Comparison of ENCODE assay signal across 10 mouse cellular contexts in genomic region chr10:69335611-69336010, GRCm38 (mm10). TPM values are rescaled to one million over a fixed set of nuclear protein-coding genes. Genes with fewer than 3 reads are reported as not detected.
A peak's percentile ranks its signal among the peaks of the same experiment; 100 is the strongest.
DNase-seq lines count a peak whose midpoint lies in the region; ATAC-seq and TF ChIP-seq lines count a peak whose summit lies in the region.
"Had no signal": no experiment of that assay in that cellular context is flagged by ENCODE, and none has a peak within 500 bp of the region (broad histone marks: within the 10 kb centered on the region; RNA-seq: fewer than 3 reads in every experiment).

No protein-coding gene starts in this region.

- H3K27ac ChIP-seq in layer of hippocampus, adult 2 months = peak overlapping the region; percentile 61; the same call in 1 of the 2 replicates
- H3K27ac ChIP-seq in embryonic facial prominence, embryonic 13.5 days = peak overlapping the region; percentile 28; the same call in 1 of the 2 replicates
- H3K27ac ChIP-seq: kidney, embryonic 15.5 days had no signal

- H3K9ac ChIP-seq in embryonic facial prominence, embryonic 13.5 days = no peak overlapping the region
- H3K9ac ChIP-seq: kidney, embryonic 15.5 days; midbrain, embryonic 15.5 days had no signal

- DNase-seq in layer of hippocampus, adult 2 months (ENCODE audit: low spot score in 2 of 2) = no peak
- no peak for DNase-seq in layer of hippocampus, adult 9-11 months
- DNase-seq in ES-CJ7 (ENCODE audit: low read depth, low spot score) = peak; percentile 46
- no peak for DNase-seq in thymus, adult 18-20 months
- no peak for DNase-seq in layer of hippocampus, postnatal 25 days (ENCODE audit: extremely low spot score in 1 of 2, low spot score in 1 of 2)
- DNase-seq: thymus, postnatal 36 days had no signal

- H3K4me3 ChIP-seq in layer of hippocampus, adult 2 months = no peak overlapping the region
- no peak overlapping the region for H3K4me3 ChIP-seq in embryonic facial prominence, embryonic 13.5 days
- no peak overlapping the region for H3K4me3 ChIP-seq in myocyte
- H3K4me3 ChIP-seq: kidney, embryonic 15.5 days; midbrain, embryonic 15.5 days had no signal

- peaks cover under 1% of the 10 kb centered on the region for H3K79me2 ChIP-seq in myocyte (ENCODE audit: control insufficient read depth, insufficient read depth)

- 78% methylated on average over 4 of the region's 4 CpGs for WGBS in embryonic facial prominence, embryonic 13.5 days

- TF ChIP-seq CTCF in layer of hippocampus, adult 2 months (conservative IDR thresholded peaks at IDR 0.05) = no peak

- no peak overlapping the region for H3K4me2 ChIP-seq in embryonic facial prominence, embryonic 13.5 days
- H3K4me2 ChIP-seq in myocyte (ENCODE audit: low read depth) = no peak overlapping the region
- H3K4me2 ChIP-seq: kidney, embryonic 15.5 days; midbrain, embryonic 15.5 days had no signal

- no peaks in the 10 kb centered on the region for H3K27me3 ChIP-seq in embryonic facial prominence, embryonic 13.5 days
- no peaks in the 10 kb centered on the region for H3K27me3 ChIP-seq in myocyte (ENCODE audit: control insufficient read depth, insufficient read depth, insufficient read length)
- H3K27me3 ChIP-seq: kidney, embryonic 15.5 days; midbrain, embryonic 15.5 days had no signal

- ATAC-seq in embryonic facial prominence, embryonic 13.5 days (ENCODE audit: insufficient number of reproducible peaks, insufficient read depth, low FRiP score, low TSS enrichment, low read depth) = no peak
- ATAC-seq: midbrain, embryonic 15.5 days had no signal

- no peak overlapping the region for H3ac ChIP-seq in myocyte (ENCODE audit: control insufficient read depth, insufficient read length)

- H3K9me3 ChIP-seq in embryonic facial prominence, embryonic 13.5 days = no peaks in the 10 kb centered on the region
- H3K9me3 ChIP-seq: kidney, embryonic 15.5 days; midbrain, embryonic 15.5 days had no signal

- peak; percentile 0 for TF ChIP-seq POLR2A in myocyte (IDR thresholded peaks at IDR 0.05; ENCODE audit: insufficient read length, low read depth)

- peaks cover 65% of the 10 kb centered on the region for H3K36me3 ChIP-seq in embryonic facial prominence, embryonic 13.5 days
- peaks cover 28% of the 10 kb centered on the region for H3K36me3 ChIP-seq in myocyte (ENCODE audit: control insufficient read depth, insufficient read depth)
- H3K36me3 ChIP-seq: midbrain, embryonic 15.5 days had no signal

- 0 out of 2 replicates have a peak, but pooled peaks cover 3% of the 10 kb centered on the region for H3K4me1 ChIP-seq in embryonic facial prominence, embryonic 13.5 days
- H3K4me1 ChIP-seq: kidney, embryonic 15.5 days; midbrain, embryonic 15.5 days had no signal

TF ChIP-seq in myocyte, 11 proteins besides CTCF, POLR2A, EP300 and RAD21:
- TF ChIP-seq POLR2AphosphoS2 (IDR thresholded peaks at IDR 0.05; ENCODE audit: insufficient read length, low read depth) (no peak), TCF3 (IDR thresholded peaks at IDR 0.05; ENCODE audit: insufficient read length, low read depth) (no peak), MAX (IDR thresholded peaks at IDR 0.05; ENCODE audit: low read depth) (no peak), MYOD1 (IDR thresholded peaks at IDR 0.05; ENCODE audit: control insufficient read depth in 1 of 3, insufficient read length in 2 of 3, low read depth in 2 of 3) (no peak), CEBPB (IDR thresholded peaks at IDR 0.05; ENCODE audit: insufficient read depth, poor library complexity, severe bottlenecking) (no peak), REST (IDR thresholded peaks at IDR 0.05; ENCODE audit: insufficient read depth, insufficient read length) (no peak), SRF (IDR thresholded peaks at IDR 0.05; ENCODE audit: control insufficient read depth, insufficient read length, low read depth) (no peak), E2F4 (IDR thresholded peaks at IDR 0.05; ENCODE audit: insufficient read depth) (no peak), USF1 (IDR thresholded peaks at IDR 0.05; ENCODE audit: low read depth) (no peak), MYOG (IDR thresholded peaks at IDR 0.05; ENCODE audit: control insufficient read depth in 1 of 3, insufficient read depth in 1 of 3, insufficient read length in 2 of 3, low read depth in 2 of 3) (no peak), TCF12 (IDR thresholded peaks at IDR 0.05; ENCODE audit: insufficient read depth, poor library complexity, severe bottlenecking) (no peak)

RNA-seq across cellular contexts. Expression of gene Cdk1, which starts 17.1 kb away (rescaled TPM):
- total RNA-seq in layer of hippocampus, adult 2 months (2021) = under 1 TPM; 0.61 to 1.00 TPM
- 399 and 458 TPM in 2 replicates for polyA plus RNA-seq in embryonic facial prominence, embryonic 13.5 days (2015; fragmentation: Nextera tagmentation; extraction: Ambion mirVana)
- 85.7 TPM for polyA plus RNA-seq in myocyte (2012; fragmentation: generic; extraction: Trizol)
- 1 to 10 TPM in 1 of 2 experiments, under 1 TPM in 1; 0.77 to 1.1 TPM for total RNA-seq in layer of hippocampus, postnatal 25 days (2021)
